In genomic region chr5:138262582-138263240, GRCm38 (mm10) we compare ENCODE assay signal across 9 mouse cellular contexts. TPM values are rescaled to one million over a fixed set of nuclear protein-coding genes. Genes with fewer than 3 reads are reported as not detected.
DNase-seq lines count a peak whose midpoint lies in the region; ATAC-seq and TF ChIP-seq lines count a peak whose summit lies in the region.
"Had no signal": no experiment of that assay in that cellular context is flagged by ENCODE, and none has a peak within 500 bp of the region (broad histone marks: within the 10 kb centered on the region; RNA-seq: fewer than 3 reads in every experiment).

No protein-coding gene starts in this region.

- TF ChIP-seq CTCF in thymus, adult 2 months (IDR thresholded peaks at IDR 0.05; ENCODE audit: borderline replicate concordance, control insufficient read depth, extremely low read depth, insufficient read depth, low read length, poor library complexity): no peak

- H3K9me3 ChIP-seq in liver, embryonic 12.5 days (replicated peaks): no peaks in the 10 kb centered on the region

- H3K4me2 ChIP-seq in liver, embryonic 12.5 days: peak overlapping the region; percentile 95

- no peak for TF ChIP-seq POLR2A in thymus, adult 2 months (IDR thresholded peaks at IDR 0.05; ENCODE audit: control insufficient read depth, extremely low read depth, insufficient read depth, low read length, poor library complexity)

- WGBS in thymus, adult 2 months: 23% methylated on average over 18 of the region's 18 CpGs
- 31% methylated on average over 18 of the region's 18 CpGs for WGBS in liver, embryonic 12.5 days (ENCODE audit: insufficient replicate concordance)

- intact Hi-C loops in gastrocnemius, postnatal 14 days (cut with DNase I; ENCODE audit: low total_unique reads): no loop called here

- H3K4me3 ChIP-seq in thymus, adult 2 months (ENCODE audit: control insufficient read depth, insufficient read depth, low read length): peak overlapping the region; percentile 92
- peak overlapping the region; percentile 89 for H3K4me3 ChIP-seq in liver, embryonic 12.5 days

- H3K9ac ChIP-seq in liver, embryonic 12.5 days: peak overlapping the region; percentile 96

- H3K27me3 ChIP-seq in thymus, adult 2 months (ENCODE audit: control insufficient read depth, insufficient read depth, low read length): no peaks in the 10 kb centered on the region
- no peaks in the 10 kb centered on the region for H3K27me3 ChIP-seq in liver, embryonic 12.5 days (replicated peaks)

- DNase-seq in cerebellum, adult 9-11 months: peak; percentile 25
- no peak for DNase-seq in thymus, adult 2 months
- no peak for DNase-seq in thymus, postnatal 4 days
- DNase-seq in right cerebral cortex, postnatal 10 days (ENCODE audit: low spot score in 2 of 2): no peak
- DNase-seq in frontal cortex, adult 2 months (ENCODE audit: extremely low spot score in 1 of 2, low spot score in 1 of 2): no peak
- no peak for DNase-seq in gastrocnemius, postnatal 14 days
- DNase-seq: B cell, adult 2 months had no signal

- no peak overlapping the region for H3K27ac ChIP-seq in thymus, adult 2 months (ENCODE audit: control insufficient read depth, insufficient read depth, low read length)
- peak overlapping the region; percentile 85 for H3K27ac ChIP-seq in liver, embryonic 12.5 days

- no peak for ATAC-seq in cerebellum, adult (ENCODE audit: insufficient number of reproducible peaks, low FRiP score, low TSS enrichment)
- no peak for ATAC-seq in liver, embryonic 12.5 days

- H3K36me3 ChIP-seq in thymus, adult 2 months (ENCODE audit: control insufficient read depth, insufficient read depth, low read length): peaks cover 8% of the 10 kb centered on the region; the same call in 1 of the 2 replicates
- peaks cover 51% of the 10 kb centered on the region for H3K36me3 ChIP-seq in liver, embryonic 12.5 days

- H3K4me1 ChIP-seq in thymus, adult 2 months (replicated peaks; ENCODE audit: control insufficient read depth, insufficient read depth, low read length): peaks cover 17% of the 10 kb centered on the region
- H3K4me1 ChIP-seq in liver, embryonic 12.5 days: peaks cover 68% of the 10 kb centered on the region

RNA-seq across cellular contexts. Expression of gene BC037034, which starts 1.1 kb away (rescaled TPM):
- polyA plus RNA-seq in thymus, adult 2 months (2012; rRNA removed): 142 and 146 TPM in 2 replicates
- 8.7 and 8.9 TPM in 2 replicates for polyA plus RNA-seq in liver, embryonic 12.5 days (2016; fragmentation: Nextera tagmentation; extraction: Ambion mirVana)
- 88.8 TPM in 2 replicates for polyA plus RNA-seq in frontal cortex, adult 2 months (2012; rRNA removed)
- 1 to 10 TPM; 3.4 to 4.6 TPM for total RNA-seq in gastrocnemius, postnatal 14 days (2021)

RNA-seq across cellular contexts. Expression of gene Lamtor4, which starts 7.4 kb away (rescaled TPM):
- polyA plus RNA-seq in thymus, adult 2 months (2012; rRNA removed): 131 and 162 TPM in 2 replicates
- 31.3 and 31.8 TPM in 2 replicates for polyA plus RNA-seq in liver, embryonic 12.5 days (2016; fragmentation: Nextera tagmentation; extraction: Ambion mirVana)
- polyA plus RNA-seq in frontal cortex, adult 2 months (2012; rRNA removed): 155 and 158 TPM in 2 replicates
- 10 to 100 TPM; 52.6 to 60.5 TPM for total RNA-seq in gastrocnemius, postnatal 14 days (2021)

RNA-seq across cellular contexts. Expression of gene Gal3st4, which starts 9.9 kb away (rescaled TPM):
- polyA plus RNA-seq in thymus, adult 2 months (2012; rRNA removed): 1.3 and 1.4 TPM in 2 replicates
- 0.18 and 0.32 TPM in 2 replicates for polyA plus RNA-seq in liver, embryonic 12.5 days (2016; fragmentation: Nextera tagmentation; extraction: Ambion mirVana)
- polyA plus RNA-seq in frontal cortex, adult 2 months (2012; rRNA removed): 3.4 and 4.1 TPM in 2 replicates
- under 1 TPM; 0.51 to 0.55 TPM for total RNA-seq in gastrocnemius, postnatal 14 days (2021)

RNA-seq across cellular contexts. Expression of gene Gm43720, which starts 17.0 kb away (rescaled TPM):
- 0.04 and 0.08 TPM in 2 replicates for polyA plus RNA-seq in thymus, adult 2 months (2012; rRNA removed)
- polyA plus RNA-seq in liver, embryonic 12.5 days (2016; fragmentation: Nextera tagmentation; extraction: Ambion mirVana): 0.04 TPM in 1 of 2 replicates, not detected in the other
- 0.14 TPM in 1 of 2 replicates, not detected in the other for polyA plus RNA-seq in frontal cortex, adult 2 months (2012; rRNA removed)
- not detected for total RNA-seq in gastrocnemius, postnatal 14 days (2021)

RNA-seq across cellular contexts. Expression of gene Gpc2, which starts 17.1 kb away (rescaled TPM):
- 35.8 and 41.6 TPM in 2 replicates for polyA plus RNA-seq in thymus, adult 2 months (2012; rRNA removed)
- 2.4 and 2.5 TPM in 2 replicates for polyA plus RNA-seq in liver, embryonic 12.5 days (2016; fragmentation: Nextera tagmentation; extraction: Ambion mirVana)
- 10.9 and 11.3 TPM in 2 replicates for polyA plus RNA-seq in frontal cortex, adult 2 months (2012; rRNA removed)
- under 1 TPM; 0.44 to 0.47 TPM for total RNA-seq in gastrocnemius, postnatal 14 days (2021)
